Mouse (Mus musculus) liver, postnatal 0 days (tissue): ENCODE data around the gene Top2b. TPM values are rescaled to one million over a fixed set of nuclear protein-coding genes. Genes with fewer than 3 reads are reported as not detected.

Source experiments
- ATAC-seq: fragments of 200-750 bp; cut with Nextera tagmentation; 2 replicates; pipeline ENCODE4 v1.8.0; 2017; ENCODE audit warnings: mild to moderate bottlenecking, moderate library complexity
- DNase-seq: peaks from one replicate; pipeline ENCODE4 v3.0.0-alpha.2; 2016
- H3K27ac ChIP-seq: fragments of 300-500 bp; sonication (generic); 2 replicates; pipeline ENCODE4 v1.5.1; 2014; ENCODE audit warnings: antibody characterized with exemption, moderate library complexity, mild to moderate bottlenecking, low read depth
- H3K27me3 ChIP-seq: fragments of 300-500 bp; sonication (generic); 2 replicates; pipeline ENCODE4 v1.6.1; 2014; ENCODE audit warnings: low read length, control low read depth, mixed read lengths; ENCODE audit not compliant: insufficient read depth
- H3K36me3 ChIP-seq: fragments of 300-500 bp; sonication (generic); replicated peaks from 2 replicates; pipeline ENCODE4 v1.6.1; 2014; ENCODE audit warnings: mild to moderate bottlenecking, control low read depth, low read length, moderate library complexity, mixed read lengths; ENCODE audit not compliant: insufficient read depth
- H3K4me1 ChIP-seq: fragments of 300-500 bp; sonication (generic); 2 replicates; pipeline ENCODE4 v1.6.1; 2014; ENCODE audit warnings: antibody characterized with exemption, mild to moderate bottlenecking, control low read depth; ENCODE audit not compliant: insufficient read depth
- H3K4me2 ChIP-seq: fragments of 300-500 bp; sonication (generic); 2 replicates; pipeline ENCODE4 v1.6.1; 2014; ENCODE audit warnings: low read depth, mild to moderate bottlenecking, low read length, moderate library complexity, mixed read lengths
- H3K4me3 ChIP-seq: fragments of 300-500 bp; sonication (generic); 2 replicates; pipeline ENCODE4 v1.5.1; 2014; ENCODE audit warnings: low read depth, low read length
- H3K9ac ChIP-seq: fragments of 300-500 bp; sonication (generic); replicated peaks from 2 replicates; pipeline ENCODE4 v1.6.1; 2014; ENCODE audit warnings: mild to moderate bottlenecking, moderate library complexity
- H3K9me3 ChIP-seq: fragments of 300-500 bp; sonication (generic); 2 replicates; pipeline ENCODE4 v1.6.1; 2016; ENCODE audit warnings: mild to moderate bottlenecking, control low read depth, low read length, mixed read lengths
- CTCF ChIP-seq: sonication (generic); IDR thresholded peaks from 2 replicates; pipeline ENCODE4 v1.5.1; 2016; ENCODE audit warnings: antibody characterized with exemption, low read depth
- EP300 ChIP-seq: IDR thresholded peaks from 2 replicates; pipeline ENCODE4 v1.6.1; 2016; ENCODE audit warnings: antibody characterized with exemption, low read depth, mild to moderate bottlenecking
- WGBS: fragments of 180-500 bp; shearing (Covaris S2); extraction: QIAGEN DNeasy Blood & Tissue Kit; methylation state at CpG from one replicate; pipeline ENCODE4 v1.1.7; 2014; ENCODE audit not compliant: insufficient replicate concordance; 5-methylcytosine and 5-hydroxymethylcytosine counted together
- polyA plus RNA-seq: library from polyadenylated mRNA; unstranded; fragments of >200 nt; fragmentation: Nextera tagmentation; extraction: Ambion mirVana; gene quantifications from 2 replicates; pipeline ENCODE4 v1.2.1, GENCODE M21; 2015

Gene Top2b
- polyA plus RNA-seq, 1 experiment from 2014 or later = 9.3 TPM

- H3K4me1 ChIP-seq = peaks cover 2% of the 10 kb centered on the region; the same call in 1 of the 2 replicates
- no peaks in the 10 kb centered on the region for H3K36me3 ChIP-seq
- no peak overlapping the region for H3K9ac ChIP-seq
- H3K4me2 ChIP-seq = no peak overlapping the region
- TF ChIP-seq EP300 (no peak), CTCF (no peak)
- no peak for ATAC-seq
- no peak overlapping the region for H3K27ac ChIP-seq
- no peak overlapping the region for H3K4me3 ChIP-seq
- WGBS = 59% methylated on average over 8 of the region's 8 CpGs
- DNase-seq = no peak
- no peaks in the 10 kb centered on the region for H3K9me3 ChIP-seq
- no peaks in the 10 kb centered on the region for H3K27me3 ChIP-seq
These were observed 118.8 kb downstream of the Top2b start for GRCm38 (mm10) chr14:16483656-16484380.

Other genes starting within 250 kb of the Top2b start
- 19.9 and 20.0 TPM in 2 replicates for gene Ngly1, start 115.9 kb upstream of the Top2b start, polyA plus RNA-seq
- gene Oxsm, start 115.4 kb upstream of the Top2b start, polyA plus RNA-seq = 2.9 and 3.2 TPM in 2 replicates